Mouse (Mus musculus) neural tube, embryonic 14.5 days (tissue): ENCODE measurements around the gene Mprip. TPM values are rescaled to one million over a fixed set of nuclear protein-coding genes. Genes with fewer than 3 reads are reported as not detected.

ENCODE experiments used
- ATAC-seq: fragments of 200-750 bp; cut with Nextera tagmentation; 2 replicates; pipeline ENCODE4 v1.8.0; 2017; ENCODE audit warnings: low read depth, mild to moderate bottlenecking, moderate TSS enrichment, moderate library complexity
- H3K27ac ChIP-seq: fragments of 300-500 bp; sonication (generic); 2 replicates; pipeline ENCODE4 v1.5.1; 2014; ENCODE audit warnings: low read depth, mild to moderate bottlenecking, control low read depth, low read length, moderate library complexity, mixed read lengths
- H3K27me3 ChIP-seq: fragments of 300-500 bp; sonication (generic); 2 replicates; pipeline ENCODE4 v1.6.1; 2014; ENCODE audit warnings: low read length; ENCODE audit not compliant: control insufficient read depth, insufficient read depth
- H3K36me3 ChIP-seq: fragments of 300-500 bp; sonication (generic); 2 replicates; pipeline ENCODE4 v1.6.1; 2014; ENCODE audit warnings: low read length, mixed read lengths; ENCODE audit not compliant: control insufficient read depth, insufficient read depth
- H3K4me1 ChIP-seq: fragments of 300-500 bp; sonication (generic); 2 replicates; pipeline ENCODE4 v1.6.1; 2014; ENCODE audit warnings: low read length; ENCODE audit not compliant: control insufficient read depth, insufficient read depth
- H3K4me2 ChIP-seq: fragments of 300-500 bp; sonication (generic); 2 replicates; pipeline ENCODE4 v1.6.1; 2014; ENCODE audit warnings: mild to moderate bottlenecking, low read depth, low read length, control low read depth
- H3K4me3 ChIP-seq: fragments of 300-500 bp; sonication (generic); 2 replicates; pipeline ENCODE4 v1.5.1; 2014; ENCODE audit warnings: low read depth, low read length, control low read depth, mixed read lengths
- H3K9ac ChIP-seq: fragments of 300-500 bp; sonication (generic); replicated peaks from 2 replicates; pipeline ENCODE4 v1.6.1; 2014; ENCODE audit warnings: low read depth, mild to moderate bottlenecking, control low read depth, low read length, mixed read lengths
- H3K9me3 ChIP-seq: fragments of 300-500 bp; sonication (generic); 2 replicates; pipeline ENCODE4 v1.6.1; 2016; ENCODE audit warnings: low read length; ENCODE audit not compliant: control insufficient read depth
- WGBS: fragments of 180-500 bp; shearing (Covaris S2); extraction: QIAGEN DNeasy Blood & Tissue Kit; methylation state at CpG from one replicate; pipeline ENCODE4 v1.1.7; 2014; 5-methylcytosine and 5-hydroxymethylcytosine counted together
- polyA plus RNA-seq: library from polyadenylated mRNA; unstranded; fragments of >200 nt; fragmentation: Nextera tagmentation; extraction: Ambion mirVana; gene quantifications from 2 replicates; pipeline ENCODE4 v1.2.1, GENCODE M21; 2014

Gene Mprip
- polyA plus RNA-seq, 1 experiment from 2014 or later = 54.6 TPM

GRCm38 (mm10) chr11:59805256-59805655 lies 144.2 kb downstream of the Mprip start:
- 92% methylated on average over 1 of the region's 1 CpGs for WGBS
- Histone ChIP-seq H3K9ac (no peak overlapping the region), H3K27ac (no peak overlapping the region), H3K4me1 (peaks cover 9% of the 10 kb centered on the region), H3K4me2 (no peak overlapping the region), H3K27me3 (no peaks in the 10 kb centered on the region), H3K9me3 (no peaks in the 10 kb centered on the region), H3K4me3 (no peak overlapping the region), H3K36me3 (peaks cover 44% of the 10 kb centered on the region)
- no peak for ATAC-seq

GRCm38 (mm10) chr11:59805656-59806055 lies 144.6 kb downstream of the Mprip start:
- Histone ChIP-seq H3K27ac (no peak overlapping the region), H3K27me3 (no peaks in the 10 kb centered on the region), H3K9ac (0 out of 2 replicates have a peak overlapping the region, but pooled peaks have one; percentile 3), H3K4me1 (peaks cover 9% of the 10 kb centered on the region), H3K36me3 (peaks cover 40% of the 10 kb centered on the region), H3K4me2 (no peak overlapping the region), H3K9me3 (no peaks in the 10 kb centered on the region), H3K4me3 (no peak overlapping the region)
- no peak for ATAC-seq
- 95% methylated on average over 2 of the region's 2 CpGs for WGBS

GRCm38 (mm10) chr11:59808170-59808960 lies 147.3 kb downstream of the Mprip start:
- Histone ChIP-seq H3K27me3 (no peaks in the 10 kb centered on the region), H3K27ac (no peak overlapping the region), H3K9ac (peak overlapping the region; percentile 90), H3K9me3 (no peaks in the 10 kb centered on the region), H3K4me1 (peaks cover 9% of the 10 kb centered on the region), H3K4me2 (peak overlapping the region; percentile 75), H3K4me3 (peak overlapping the region; percentile 59), H3K36me3 (peaks cover 14% of the 10 kb centered on the region; the same call in 1 of the 2 replicates)
- ATAC-seq = no peak
- WGBS = 68% methylated on average over 14 of the region's 14 CpGs

GRCm38 (mm10) chr11:59809071-59809669 lies 148.1 kb downstream of the Mprip start:
- peak overlapping the region; percentile 98 for H3K27ac ChIP-seq
- peaks cover 9% of the 10 kb centered on the region for H3K4me1 ChIP-seq
- H3K4me2 ChIP-seq = peak overlapping the region; percentile 75
- peak overlapping the region; percentile 59 for H3K4me3 ChIP-seq
- H3K9me3 ChIP-seq = no peaks in the 10 kb centered on the region
- 1% methylated on average over 15 of the region's 15 CpGs for WGBS
- peak; percentile 26; the same call in 1 of the 2 replicates for ATAC-seq
- H3K27me3 ChIP-seq = no peaks in the 10 kb centered on the region
- peak overlapping the region; percentile 90 for H3K9ac ChIP-seq
- peaks cover 8% of the 10 kb centered on the region; the same call in 1 of the 2 replicates for H3K36me3 ChIP-seq

GRCm38 (mm10) chr11:59809670-59810474 lies 148.8 kb downstream of the Mprip start, which contains the start of gene Flcn:
Gene Flcn, minus strand, starts transcription at chr11:59810016.
- peak; percentile 96 for ATAC-seq
- H3K27ac ChIP-seq = peak within 1 kb of the TSS; percentile 98
- peak within 1 kb of the TSS; percentile 59 for H3K4me3 ChIP-seq
- peaks cover 9% of the 10 kb centered on the region for H3K4me1 ChIP-seq
- no peaks in the 10 kb centered on the region for H3K27me3 ChIP-seq
- 0% methylated on average over 52 of the region's 52 CpGs for WGBS
- peaks cover under 1% of the 10 kb centered on the region; the same call in 1 of the 2 replicates for H3K36me3 ChIP-seq
- H3K9ac ChIP-seq = peak within 1 kb of the TSS; percentile 90
- H3K9me3 ChIP-seq = no peaks in the 10 kb centered on the region
- peak within 1 kb of the TSS; percentile 75 for H3K4me2 ChIP-seq

GRCm38 (mm10) chr11:59810480-59811158 lies 149.5 kb downstream of the Mprip start:
- Histone ChIP-seq H3K27ac (peak overlapping the region; percentile 98; the same call in 1 of the 2 replicates), H3K4me2 (peak overlapping the region; percentile 75), H3K36me3 (no peaks in the 10 kb centered on the region), H3K9ac (peak overlapping the region; percentile 90; the same call in 1 of the 2 replicates), H3K4me3 (peak overlapping the region; percentile 59), H3K4me1 (peaks cover 9% of the 10 kb centered on the region), H3K9me3 (no peaks in the 10 kb centered on the region), H3K27me3 (no peaks in the 10 kb centered on the region)
- 66% methylated on average over 14 of the region's 14 CpGs for WGBS
- no peak for ATAC-seq

GRCm38 (mm10) chr11:59811211-59811610 lies 150.1 kb downstream of the Mprip start:
- Histone ChIP-seq H3K27ac (no peak overlapping the region), H3K4me2 (no peak overlapping the region), H3K9me3 (no peaks in the 10 kb centered on the region), H3K4me3 (no peak overlapping the region), H3K27me3 (no peaks in the 10 kb centered on the region), H3K4me1 (peaks cover 9% of the 10 kb centered on the region), H3K9ac (no peak overlapping the region), H3K36me3 (0 out of 2 replicates have a peak, but pooled peaks cover 3% of the 10 kb centered on the region)
- no peak for ATAC-seq
- 85% methylated on average over 4 of the region's 4 CpGs for WGBS

- Histone ChIP-seq H3K27ac (no peak overlapping the region), H3K36me3 (peaks cover 22% of the 10 kb centered on the region; the same call in 1 of the 2 replicates), H3K27me3 (no peaks in the 10 kb centered on the region), H3K4me1 (peaks cover 8% of the 10 kb centered on the region), H3K4me2 (no peak overlapping the region), H3K9me3 (no peaks in the 10 kb centered on the region), H3K9ac (no peak overlapping the region), H3K4me3 (no peak overlapping the region)
- WGBS = 71% methylated on average over 3 of the region's 3 CpGs
- no peak for ATAC-seq
Measured at GRCm38 (mm10) chr11:59813276-59813675, 152.2 kb downstream of the Mprip start.
